Mouse (Mus musculus) midbrain, embryonic 14.5 days (tissue): ENCODE measurements around the gene Eprs. TPM values are rescaled to one million over a fixed set of nuclear protein-coding genes. Genes with fewer than 3 reads are reported as not detected.

ENCODE experiments used
- ATAC-seq: fragments of 200-750 bp; cut with Nextera tagmentation; 2 replicates; pipeline ENCODE4 v1.8.0; 2017; ENCODE audit warnings: moderate number of reproducible peaks, moderate library complexity; ENCODE audit not compliant: low FRiP score, low TSS enrichment
- DNase-seq: peaks from one replicate; pipeline ENCODE4 v3.0.0-alpha.2; 2015
- H3K27ac ChIP-seq: fragments of 300-500 bp; sonication (generic); replicated peaks from 2 replicates; pipeline ENCODE4 v1.5.1; 2014; ENCODE audit warnings: mild to moderate bottlenecking, low read depth, low read length, moderate library complexity
- H3K27me3 ChIP-seq: fragments of 300-500 bp; sonication (generic); 2 replicates; pipeline ENCODE4 v1.6.1; 2014; ENCODE audit warnings: low read length, control low read depth, mixed read lengths; ENCODE audit not compliant: control insufficient read depth, insufficient read depth
- H3K36me3 ChIP-seq: fragments of 300-500 bp; sonication (generic); 2 replicates; pipeline ENCODE4 v1.6.1; 2014; ENCODE audit warnings: low read length, control low read depth; ENCODE audit not compliant: control insufficient read depth, insufficient read depth
- H3K4me1 ChIP-seq: fragments of 300-500 bp; sonication (generic); 2 replicates; pipeline ENCODE4 v1.6.1; 2014; ENCODE audit warnings: mild to moderate bottlenecking, antibody characterized with exemption, low read length, control low read depth; ENCODE audit not compliant: control insufficient read depth, insufficient read depth
- H3K4me2 ChIP-seq: fragments of 300-500 bp; sonication (generic); 2 replicates; pipeline ENCODE4 v1.6.1; 2014; ENCODE audit warnings: mild to moderate bottlenecking, low read length, moderate library complexity
- H3K4me3 ChIP-seq: fragments of 300-500 bp; sonication (generic); replicated peaks from 2 replicates; pipeline ENCODE4 v1.5.1; 2014; ENCODE audit warnings: low read depth, low read length
- H3K9ac ChIP-seq: fragments of 300-500 bp; sonication (generic); replicated peaks from 2 replicates; pipeline ENCODE4 v1.6.1; 2014; ENCODE audit warnings: mild to moderate bottlenecking, low read length, moderate library complexity
- H3K9me3 ChIP-seq: fragments of 300-500 bp; sonication (generic); 2 replicates; pipeline ENCODE4 v1.6.1; 2016; ENCODE audit warnings: low read length, control low read depth, mixed read lengths; ENCODE audit not compliant: control insufficient read depth
- WGBS: fragments of 180-500 bp; shearing (Covaris S2); extraction: QIAGEN DNeasy Blood & Tissue Kit; methylation state at CpG from one replicate; pipeline ENCODE4 v1.1.7; 2014; 5-methylcytosine and 5-hydroxymethylcytosine counted together
- polyA plus RNA-seq: library from polyadenylated mRNA; unstranded; fragments of >200 nt; fragmentation: Nextera tagmentation; extraction: Ambion mirVana; gene quantifications from 2 replicates; pipeline ENCODE4 v1.2.1, GENCODE M21; 2014

Gene Eprs
- polyA plus RNA-seq, 1 experiment from 2014 or later, result 150 TPM

DNA sequence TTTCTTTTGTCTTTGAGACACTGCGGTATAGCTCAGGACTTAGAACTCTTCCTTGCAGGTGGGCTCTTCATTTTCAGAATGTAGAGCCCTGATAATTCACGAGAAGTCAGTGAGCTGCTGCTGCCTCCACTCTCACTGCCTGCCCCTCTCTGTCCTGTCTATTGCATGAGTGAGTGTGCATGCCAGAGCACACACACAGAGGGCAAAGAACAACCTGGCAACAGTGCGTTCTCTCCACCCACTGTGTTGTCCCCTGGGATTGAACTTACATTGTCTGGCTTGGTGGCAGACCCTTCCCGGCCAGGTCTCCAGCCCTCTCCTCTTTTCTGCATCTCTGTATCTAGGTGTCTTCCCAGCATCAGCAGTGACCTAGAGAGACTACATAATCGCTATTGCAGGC, 63.7 kb downstream of the Eprs start:
- no peak overlapping the region for H3K27ac ChIP-seq
- H3K4me3 ChIP-seq, result no peak overlapping the region
- no peak for ATAC-seq
- 92% methylated on average over 5 of the region's 5 CpGs for WGBS
- H3K36me3 ChIP-seq, result peaks cover 66% of the 10 kb centered on the region
- no peak overlapping the region for H3K4me2 ChIP-seq
- no peak for DNase-seq
- H3K9me3 ChIP-seq, result no peaks in the 10 kb centered on the region
- H3K4me1 ChIP-seq, result no peaks in the 10 kb centered on the region
- H3K9ac ChIP-seq, result no peak overlapping the region
- no peaks in the 10 kb centered on the region for H3K27me3 ChIP-seq

DNA sequence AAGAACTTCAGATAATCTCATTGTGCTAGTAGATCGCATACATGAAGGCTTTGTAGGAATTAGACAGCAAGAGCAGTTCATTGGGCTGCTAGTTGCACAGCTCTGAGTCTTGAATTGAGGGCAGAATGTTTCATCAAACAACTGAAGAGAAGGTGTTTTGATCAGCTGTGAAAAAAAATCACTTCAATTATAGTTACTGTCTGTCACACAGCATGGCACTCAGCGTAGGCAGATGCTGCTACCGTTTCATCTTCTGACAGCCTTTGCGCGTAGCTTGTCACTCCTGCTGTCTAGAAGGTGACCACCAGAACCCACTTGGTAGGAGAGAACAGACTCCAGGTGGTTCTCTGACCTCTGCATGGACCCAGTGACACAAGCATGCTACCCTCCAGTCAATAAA, 67.6 kb downstream of the Eprs start:
- Histone ChIP-seq H3K4me2 (no peak overlapping the region), H3K36me3 (peaks cover 31% of the 10 kb centered on the region), H3K4me1 (no peaks in the 10 kb centered on the region), H3K9ac (no peak overlapping the region), H3K4me3 (no peak overlapping the region), H3K9me3 (no peaks in the 10 kb centered on the region), H3K27ac (no peak overlapping the region), H3K27me3 (no peaks in the 10 kb centered on the region)
- DNase-seq (no peak), ATAC-seq (no peak)
- WGBS, result 89% methylated on average over 5 of the region's 5 CpGs

DNA sequence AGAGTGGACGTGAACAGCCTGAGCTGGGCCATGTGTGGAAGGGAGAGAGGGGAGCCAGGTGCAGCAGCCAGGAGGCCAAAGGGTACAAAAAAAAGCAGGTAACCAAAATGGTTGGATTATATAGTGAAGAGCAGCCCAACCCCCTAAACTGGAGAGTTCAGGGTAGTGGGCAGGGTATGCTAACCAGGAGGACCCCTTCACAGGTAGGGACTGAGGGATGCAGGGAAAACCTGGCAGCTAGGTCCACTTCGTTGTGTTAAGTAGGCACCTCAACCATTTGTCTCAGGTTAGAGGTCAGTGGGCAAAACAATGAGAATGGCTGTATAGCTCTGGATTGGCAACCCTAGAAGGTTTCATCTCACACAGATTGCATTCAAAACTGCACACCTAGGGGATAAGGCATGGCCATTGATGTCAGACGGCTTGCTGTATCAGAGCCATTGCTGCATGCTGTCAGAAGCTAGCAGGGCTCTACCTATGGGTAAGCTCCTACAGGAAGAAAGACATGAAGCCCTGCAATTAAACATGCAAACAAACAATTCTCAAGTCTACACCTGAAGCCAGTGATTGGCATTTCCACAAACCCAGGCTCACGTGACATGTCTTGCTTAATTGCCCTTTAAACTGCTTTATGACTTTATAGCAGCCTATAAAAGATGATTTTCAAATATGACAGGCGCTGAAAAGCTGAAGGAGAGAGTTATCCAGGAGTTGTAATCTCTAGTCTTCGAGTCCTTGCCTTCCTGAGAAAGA, 68.6 kb downstream of the Eprs start:
- no peak for ATAC-seq
- no peak overlapping the region for H3K4me2 ChIP-seq
- no peaks in the 10 kb centered on the region for H3K9me3 ChIP-seq
- no peak overlapping the region for H3K27ac ChIP-seq
- DNase-seq, result no peak
- no peaks in the 10 kb centered on the region for H3K27me3 ChIP-seq
- 83% methylated on average over 6 of the region's 6 CpGs for WGBS
- no peak overlapping the region for H3K9ac ChIP-seq
- peaks cover 27% of the 10 kb centered on the region for H3K36me3 ChIP-seq
- H3K4me3 ChIP-seq, result no peak overlapping the region
- no peaks in the 10 kb centered on the region for H3K4me1 ChIP-seq

DNA sequence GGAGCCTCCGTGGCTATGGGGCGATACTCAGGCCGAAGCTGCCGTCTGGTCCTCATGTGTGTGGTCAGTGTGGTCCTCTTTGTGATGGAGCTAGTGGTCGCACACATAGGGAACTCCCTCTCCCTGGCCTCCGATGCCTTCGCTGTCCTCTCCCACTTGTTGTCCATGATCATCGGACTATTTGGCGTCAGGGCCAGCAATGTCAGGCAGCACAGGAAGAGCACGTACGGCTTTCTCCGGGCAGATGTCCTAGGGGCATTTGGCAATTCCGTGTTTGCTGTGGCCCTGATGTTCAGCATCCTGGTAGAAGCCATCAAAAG, 69.1 kb downstream of the Eprs start:
- Histone ChIP-seq H3K4me2 (no peak overlapping the region), H3K4me1 (no peaks in the 10 kb centered on the region), H3K9me3 (no peaks in the 10 kb centered on the region), H3K27ac (no peak overlapping the region), H3K4me3 (no peak overlapping the region), H3K27me3 (no peaks in the 10 kb centered on the region), H3K9ac (no peak overlapping the region), H3K36me3 (peaks cover 22% of the 10 kb centered on the region)
- 88% methylated on average over 13 of the region's 13 CpGs for WGBS
- ATAC-seq (no peak), DNase-seq (no peak)

DNA sequence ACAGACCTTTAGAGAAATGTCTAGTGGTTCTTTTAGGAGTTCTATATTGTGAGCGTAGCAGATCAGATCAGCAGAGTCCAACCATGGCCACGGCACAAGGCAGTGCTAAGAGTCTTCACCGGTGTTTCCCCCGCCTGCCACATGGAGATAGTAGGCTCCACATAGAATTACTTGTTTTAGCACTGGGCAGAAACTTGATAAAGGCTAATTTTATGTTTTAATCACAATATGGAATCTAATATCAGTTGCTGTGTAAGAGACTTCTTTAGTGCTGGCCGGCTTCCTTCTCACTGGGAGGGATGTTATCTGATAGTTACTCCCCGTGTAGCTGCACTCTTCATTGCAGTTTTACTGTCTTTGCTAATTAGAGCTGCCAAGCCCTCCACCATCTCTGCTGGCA, 70.3 kb downstream of the Eprs start:
- Histone ChIP-seq H3K9ac (no peak overlapping the region), H3K27ac (no peak overlapping the region), H3K9me3 (no peaks in the 10 kb centered on the region), H3K36me3 (peaks cover 11% of the 10 kb centered on the region), H3K4me1 (no peaks in the 10 kb centered on the region), H3K4me2 (no peak overlapping the region), H3K27me3 (no peaks in the 10 kb centered on the region), H3K4me3 (no peak overlapping the region)
- ATAC-seq (no peak), DNase-seq (no peak)
- 88% methylated on average over 6 of the region's 6 CpGs for WGBS

DNA sequence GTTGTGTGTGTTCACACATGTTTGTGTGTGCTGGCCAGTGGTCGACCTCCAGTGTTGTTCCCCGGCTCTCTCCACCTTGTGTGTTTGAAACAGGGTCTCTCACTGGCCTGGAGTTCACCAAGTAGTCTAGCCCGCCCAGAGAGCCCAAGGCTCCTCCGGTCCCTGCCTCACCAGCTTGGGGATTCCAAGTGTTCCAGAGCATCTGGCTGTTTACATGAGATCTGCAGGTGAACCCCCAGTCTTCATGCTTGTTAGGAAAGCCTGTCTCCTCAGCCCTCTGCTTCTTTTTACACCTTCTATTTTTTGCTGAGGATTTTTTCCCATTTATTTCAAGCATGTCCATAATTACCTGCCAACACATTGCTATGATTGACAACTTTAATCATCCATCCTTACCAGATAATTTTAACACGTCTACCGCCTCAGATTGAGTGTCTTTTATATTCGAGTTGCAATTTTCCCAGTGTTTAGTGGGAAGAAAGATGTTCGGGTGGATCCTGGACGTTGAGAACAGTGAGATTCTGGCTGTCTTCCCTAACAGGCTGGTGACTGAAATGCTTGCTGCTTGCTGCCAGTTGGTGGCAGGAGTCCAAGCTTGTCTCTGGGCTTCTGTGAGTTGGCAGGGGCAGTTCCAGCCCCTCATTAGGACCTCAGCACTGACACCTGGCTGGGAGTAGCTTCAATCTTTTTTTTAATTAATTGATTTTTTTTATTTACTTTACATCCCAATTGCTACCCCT, 76.2 kb downstream of the Eprs start:
- no peaks in the 10 kb centered on the region for H3K4me1 ChIP-seq
- 70% methylated on average over 9 of the region's 9 CpGs for WGBS
- ATAC-seq, result no peak

DNA sequence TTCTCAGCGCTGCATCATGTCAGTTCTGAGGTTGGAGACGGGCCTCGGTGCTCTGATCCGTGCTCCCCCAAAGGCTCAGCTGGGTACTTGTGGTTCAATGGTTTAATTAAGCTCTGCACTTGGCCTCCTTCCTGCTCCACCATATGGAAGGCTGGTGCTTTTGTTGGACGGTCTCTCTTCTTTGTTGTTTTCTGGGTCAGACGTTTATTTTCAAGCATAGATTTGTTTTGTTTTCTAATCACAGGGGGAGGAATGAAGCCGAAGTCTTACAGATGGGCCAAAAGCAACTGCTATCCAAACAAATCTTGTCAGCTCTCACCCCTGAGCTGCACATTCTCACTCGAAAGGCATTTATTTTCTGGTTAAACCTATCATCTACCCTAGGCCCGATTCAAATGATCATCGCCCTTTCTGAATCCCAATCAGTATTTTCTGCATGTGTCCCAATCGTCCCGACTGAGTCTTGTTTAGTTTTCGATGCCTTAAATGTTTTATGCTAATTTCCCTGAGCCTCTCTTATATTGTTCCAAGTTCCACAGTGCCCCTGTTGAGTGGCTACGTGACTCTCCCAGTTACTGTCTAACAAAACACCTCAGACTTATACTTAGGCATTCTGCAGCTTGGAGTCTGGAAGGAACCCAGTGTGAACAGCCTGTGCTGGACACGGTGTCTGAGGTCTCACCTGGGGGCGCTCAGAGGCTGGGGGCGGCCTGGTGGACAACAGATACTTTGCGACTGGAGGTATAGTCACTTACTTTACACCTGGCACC, 79.0 kb downstream of the Eprs start:
- DNase-seq, result peak; percentile 66
- no peak for ATAC-seq
- Histone ChIP-seq H3K4me3 (no peak overlapping the region), H3K4me1 (no peaks in the 10 kb centered on the region), H3K4me2 (no peak overlapping the region), H3K36me3 (no peaks in the 10 kb centered on the region), H3K9ac (no peak overlapping the region), H3K27me3 (no peaks in the 10 kb centered on the region), H3K9me3 (no peaks in the 10 kb centered on the region), H3K27ac (peak overlapping the region; percentile 26; the same call in 1 of the 2 replicates)
- WGBS, result 64% methylated on average over 18 of the region's 18 CpGs

More for the DNA sequence above, 76.2 kb downstream of the Eprs start:
- no peaks in the 10 kb centered on the region for H3K27me3 ChIP-seq
- no peak overlapping the region for H3K4me2 ChIP-seq
- H3K9ac ChIP-seq, result no peak overlapping the region
- no peak overlapping the region for H3K4me3 ChIP-seq
- H3K36me3 ChIP-seq, result no peaks in the 10 kb centered on the region
- H3K9me3 ChIP-seq, result no peaks in the 10 kb centered on the region
- peak overlapping the region; percentile 41; the same call in 1 of the 2 replicates for H3K27ac ChIP-seq
- peak; percentile 77 for DNase-seq

DNA sequence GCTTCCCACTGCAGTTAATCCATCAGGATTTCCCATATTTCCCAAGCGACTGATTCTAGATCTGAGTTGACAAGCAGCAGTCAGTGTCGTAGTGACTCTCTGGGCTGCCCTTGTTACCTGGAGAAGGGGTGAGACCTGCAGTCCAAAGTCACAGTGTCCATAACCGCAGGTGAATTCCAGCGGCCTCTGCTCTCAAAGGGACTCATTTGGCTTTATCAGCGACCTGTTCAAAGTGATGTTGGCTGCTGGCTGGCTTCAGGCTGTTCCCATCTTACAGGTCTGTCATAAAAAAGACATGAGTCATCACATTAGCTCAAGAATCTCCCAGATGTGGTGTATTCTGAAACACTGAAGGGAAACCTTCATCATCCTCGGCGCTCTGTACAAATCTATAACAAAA, 86.1 kb downstream of the Eprs start:
- WGBS, result 88% methylated on average over 7 of the region's 7 CpGs

More for the DNA sequence above, 86.1 kb downstream of the Eprs start:
- H3K9me3 ChIP-seq, result no peaks in the 10 kb centered on the region
- H3K4me3 ChIP-seq, result no peak overlapping the region
- no peak overlapping the region for H3K4me2 ChIP-seq
- no peaks in the 10 kb centered on the region for H3K4me1 ChIP-seq
- no peak overlapping the region for H3K9ac ChIP-seq
- H3K36me3 ChIP-seq, result no peaks in the 10 kb centered on the region
- H3K27ac ChIP-seq, result no peak overlapping the region
- no peak for ATAC-seq
- no peaks in the 10 kb centered on the region for H3K27me3 ChIP-seq
- no peak for DNase-seq
